Mouse (Mus musculus): ENCODE data around the gene Smim15. TPM values are rescaled to one million over a fixed set of nuclear protein-coding genes. Genes with fewer than 3 reads are reported as not detected.

The Smim15 gene
- 10 to 100 TPM; 42.3 to 45.2 TPM for total RNA-seq (2021)

DNA sequence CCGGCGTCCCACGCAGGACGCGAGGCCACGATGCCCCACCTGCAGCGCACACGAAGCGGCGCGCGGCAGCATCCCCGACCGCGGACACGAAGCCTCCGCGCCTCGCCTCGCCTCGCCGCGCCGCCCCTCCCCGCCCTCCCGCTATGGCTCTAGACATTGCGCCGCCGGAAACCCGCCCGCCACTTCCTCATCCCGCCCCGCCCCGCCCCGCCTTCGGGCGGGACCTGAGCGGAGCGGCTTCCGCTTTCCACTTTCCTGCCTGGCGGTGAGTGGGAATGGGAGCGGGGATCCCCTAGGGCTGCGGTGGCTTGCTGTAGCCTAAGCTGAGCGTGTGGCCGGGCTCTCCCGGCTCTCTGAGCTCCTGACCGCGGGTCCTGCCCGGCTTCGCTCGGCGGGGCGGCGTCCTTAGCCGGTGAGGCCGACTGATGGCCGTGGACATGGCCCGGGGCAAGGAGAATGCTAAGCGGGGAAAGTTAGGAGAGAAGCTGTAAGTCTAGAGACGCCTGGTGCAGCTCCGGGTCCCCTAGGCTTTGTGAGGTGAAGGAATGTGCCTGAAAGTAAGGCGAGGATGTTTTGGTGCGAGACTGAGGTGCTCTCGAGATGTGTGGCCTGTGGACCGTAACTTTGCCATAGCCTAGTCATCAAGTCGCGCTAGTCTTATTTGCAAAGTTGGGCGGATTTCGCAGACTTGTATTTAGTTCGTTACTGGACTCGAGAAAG lies at the start of gene Smim15:
TSS of gene Smim15 (plus strand) at position 225 of the 720 bp plus-strand sequence.
- intact Hi-C loops (cut with DNase I): loop anchor here (1.0 to 10.0 kb wide), 4 partner anchors 108 to 582 kb away; no protein-coding TSS in a partner anchor
- DNase-seq (ENCODE audit: low spot score in 2 of 2): peak; percentile 84 to 92

DNA sequence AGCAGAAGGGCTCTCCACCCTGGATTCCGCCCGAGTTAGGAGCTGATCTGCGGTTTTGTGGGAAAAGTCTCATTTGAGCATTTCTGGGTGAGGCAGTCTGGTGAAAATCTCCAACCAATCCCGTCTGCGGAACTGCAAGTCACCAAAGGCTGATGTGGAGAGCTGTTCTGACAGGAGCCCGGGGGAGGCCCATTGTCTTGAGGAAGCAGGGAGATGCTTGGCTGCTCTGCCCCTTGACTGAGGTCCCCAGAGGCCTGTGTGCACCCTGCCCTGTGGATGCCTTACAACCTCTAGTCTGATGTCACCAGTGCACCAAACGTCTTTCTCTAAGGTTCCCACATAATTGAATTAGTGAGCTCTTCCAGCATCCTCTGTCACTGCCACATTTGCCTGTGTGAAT lies 49.0 kb upstream of the Smim15 start:
- no peak for DNase-seq (ENCODE audit: low spot score in 2 of 2)
- intact Hi-C loops (cut with DNase I): no loop called here

DNA sequence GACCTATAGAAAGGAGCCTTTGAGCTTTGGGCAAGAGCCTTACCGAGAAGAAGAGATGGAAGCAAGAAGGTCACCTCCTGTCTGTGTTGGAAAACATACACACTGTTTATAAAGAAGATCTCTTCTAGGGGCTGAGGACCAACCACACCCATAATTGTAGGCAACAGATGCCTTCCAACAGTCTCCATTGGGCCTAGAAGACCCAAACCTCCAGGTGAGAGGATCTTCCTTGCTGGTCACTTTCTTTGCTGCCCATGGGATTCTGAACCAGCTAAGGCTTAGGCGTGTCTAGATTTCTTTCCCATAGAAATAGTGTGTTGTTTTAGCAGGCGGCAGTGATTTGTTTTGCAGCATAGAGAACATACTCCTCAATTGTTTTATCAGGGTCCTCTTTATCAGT lies 47.9 kb upstream of the Smim15 start:
- intact Hi-C loops (cut with DNase I): no loop called here
- DNase-seq (ENCODE audit: low spot score in 2 of 2): no peak

DNA sequence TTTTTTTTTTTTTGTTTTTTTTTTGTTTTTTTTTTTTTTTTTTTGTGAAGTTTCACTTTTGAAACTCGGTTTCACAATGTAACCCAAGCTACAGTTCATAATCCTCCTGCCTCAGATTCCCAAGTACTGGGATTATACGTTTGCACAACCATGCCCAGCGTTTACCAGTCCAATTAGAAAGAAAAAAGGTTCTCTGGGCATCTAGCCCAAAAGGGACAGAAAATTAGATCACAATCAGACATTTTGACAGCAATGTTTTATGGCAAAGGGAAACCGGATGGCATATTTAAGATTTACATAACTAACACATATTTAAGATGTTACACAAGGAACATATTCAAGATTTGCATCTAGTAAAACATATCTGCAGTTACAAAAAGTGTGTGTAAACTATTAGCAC lies 36.4 kb upstream of the Smim15 start:
- intact Hi-C loops (cut with DNase I): no loop called here
- no peak for DNase-seq (ENCODE audit: low spot score in 2 of 2)

DNA sequence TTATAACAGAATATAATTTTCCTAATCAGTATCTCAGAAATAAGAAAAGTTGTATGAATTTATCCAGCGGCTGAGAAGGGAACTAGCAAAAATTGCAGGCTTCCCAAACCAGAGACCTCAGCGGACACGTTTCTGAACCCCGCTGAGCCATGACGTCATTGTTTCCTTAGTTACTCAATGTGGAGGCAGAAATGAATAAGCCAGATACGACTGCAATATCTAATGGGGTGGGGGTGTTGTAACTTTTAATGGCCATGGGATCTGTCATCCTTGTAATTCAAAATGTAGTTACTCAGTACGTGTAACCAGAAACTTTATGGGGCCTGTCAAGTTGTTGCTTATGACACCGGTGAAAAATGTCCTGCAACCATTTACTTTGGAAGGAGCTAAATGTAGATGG lies 31.1 kb upstream of the Smim15 start:
- intact Hi-C loops (cut with DNase I): no loop called here
- DNase-seq (ENCODE audit: low spot score in 2 of 2): no peak

DNA sequence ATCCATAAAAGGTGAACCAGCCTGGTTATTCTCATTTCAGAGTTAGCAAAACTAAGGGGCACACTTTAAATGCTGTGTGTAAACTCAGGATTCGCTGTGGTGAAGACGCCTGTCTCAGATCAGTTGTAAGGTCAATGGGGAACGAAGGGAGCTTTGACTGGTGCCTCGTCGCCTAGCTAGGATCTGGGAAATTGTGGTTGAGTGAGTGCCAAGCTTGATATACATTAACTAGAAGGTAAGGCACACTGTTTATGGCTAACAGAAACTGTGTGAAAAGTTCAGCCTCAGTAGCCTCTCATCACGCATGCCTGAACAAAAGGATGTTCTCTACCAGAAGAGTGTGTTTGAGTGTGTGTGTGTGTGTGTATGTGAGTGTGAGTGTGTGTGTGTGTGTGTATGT lies 30.4 kb upstream of the Smim15 start:
- no peak for DNase-seq (ENCODE audit: low spot score in 2 of 2)
- intact Hi-C loops (cut with DNase I): no loop called here

DNA sequence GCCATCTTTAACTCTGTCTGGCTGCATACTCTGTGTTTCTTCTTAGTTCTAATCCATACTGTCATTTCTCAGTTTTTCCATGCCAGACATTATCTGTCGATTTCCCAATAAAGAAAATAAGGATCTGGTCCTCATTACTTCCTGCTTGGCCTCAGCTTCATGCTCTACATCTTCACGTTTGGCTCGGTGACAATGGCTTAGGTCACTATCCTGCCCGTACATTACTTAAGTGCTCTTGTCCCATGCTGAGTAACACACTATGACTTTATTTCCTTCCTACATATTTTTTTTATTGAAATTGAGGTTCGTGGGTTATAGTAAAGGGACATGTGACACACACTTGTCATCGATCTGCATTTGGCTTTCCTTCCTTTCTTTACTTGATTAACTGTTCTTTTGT lies 29.1 kb upstream of the Smim15 start:
- DNase-seq (ENCODE audit: low spot score in 2 of 2): no peak
- intact Hi-C loops (cut with DNase I): no loop called here

DNA sequence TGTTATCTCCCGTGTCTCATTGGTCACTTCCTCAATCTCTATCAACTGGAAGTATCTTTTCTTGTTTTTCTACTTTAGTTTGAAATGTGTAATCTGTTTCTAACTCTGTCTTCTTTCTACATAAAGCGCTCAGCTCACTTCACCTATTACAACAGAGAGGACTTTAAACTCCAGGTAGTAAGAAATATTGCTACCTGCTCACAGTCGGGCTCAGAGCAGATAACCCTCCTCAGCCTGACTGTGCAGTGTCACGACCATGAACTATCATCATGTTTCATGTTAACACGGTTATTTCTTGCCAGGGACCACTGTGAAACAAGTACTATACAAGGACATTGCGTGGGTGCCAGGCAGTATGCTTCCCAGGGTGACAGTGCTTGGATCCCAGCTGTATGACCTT lies 26.9 kb upstream of the Smim15 start:
- no peak for DNase-seq (ENCODE audit: low spot score in 2 of 2)
- intact Hi-C loops (cut with DNase I): no loop called here

DNA sequence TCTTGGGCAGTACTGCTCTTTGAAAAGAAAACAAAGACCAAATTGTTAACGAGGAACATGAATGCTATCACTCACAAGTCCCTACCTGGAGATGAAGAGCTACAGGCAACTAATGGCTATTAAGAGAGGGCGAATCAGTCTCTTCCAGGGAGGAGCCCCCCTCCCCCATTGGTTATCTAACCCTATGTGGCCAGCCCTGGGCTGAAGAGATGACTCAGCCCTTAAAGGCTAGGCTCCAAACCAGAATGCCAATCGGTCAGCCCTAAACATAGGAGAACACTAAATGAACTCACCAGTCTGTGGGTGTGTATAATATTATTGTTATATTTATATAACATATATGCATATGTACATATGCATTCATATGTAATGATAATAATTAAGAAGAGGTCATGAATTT lies 18.4 kb upstream of the Smim15 start:
- intact Hi-C loops (cut with DNase I): no loop called here
- no peak for DNase-seq (ENCODE audit: low spot score in 2 of 2)

DNA sequence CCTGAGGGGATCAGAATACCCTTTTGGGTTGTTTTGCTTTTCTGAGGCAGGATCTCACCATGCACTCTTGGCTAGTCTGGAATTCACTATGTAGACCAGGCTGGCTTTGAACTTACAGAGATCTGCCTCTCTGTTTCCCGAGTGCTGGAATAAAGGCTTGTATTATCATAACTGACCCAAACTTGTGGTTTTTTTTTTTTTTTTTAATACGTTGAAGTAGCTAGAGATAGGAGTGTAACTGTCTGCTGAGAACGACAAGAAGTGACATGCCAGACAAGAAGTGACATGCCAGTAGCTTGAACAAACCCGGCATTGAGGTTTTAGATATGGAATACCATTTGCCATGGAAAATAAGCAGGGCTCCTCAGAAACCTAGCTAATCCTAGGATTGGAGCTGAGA lies 11.5 kb upstream of the Smim15 start:
- intact Hi-C loops (cut with DNase I): no loop called here
- DNase-seq (ENCODE audit: low spot score in 2 of 2): no peak

DNA sequence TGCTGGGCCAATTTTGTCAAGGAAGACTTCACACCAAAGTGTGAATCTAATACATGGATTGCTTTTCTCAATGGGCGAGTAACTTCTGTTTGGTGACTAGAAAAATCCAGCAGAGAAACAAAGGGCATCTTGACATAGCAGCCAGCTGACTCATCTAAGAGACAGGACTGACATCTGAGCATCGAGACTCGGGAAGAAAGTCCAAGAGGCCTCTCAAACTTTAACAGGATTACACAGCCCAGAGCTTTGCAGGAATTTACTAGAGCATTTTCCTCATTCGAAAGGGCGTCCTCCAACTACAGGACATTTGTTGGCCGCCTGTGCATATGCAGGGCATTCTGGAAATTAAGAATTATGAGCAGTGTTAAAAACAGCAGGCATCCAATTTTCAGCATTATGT lies 4.9 kb upstream of the Smim15 start:
- DNase-seq (ENCODE audit: low spot score in 2 of 2): no peak

DNA sequence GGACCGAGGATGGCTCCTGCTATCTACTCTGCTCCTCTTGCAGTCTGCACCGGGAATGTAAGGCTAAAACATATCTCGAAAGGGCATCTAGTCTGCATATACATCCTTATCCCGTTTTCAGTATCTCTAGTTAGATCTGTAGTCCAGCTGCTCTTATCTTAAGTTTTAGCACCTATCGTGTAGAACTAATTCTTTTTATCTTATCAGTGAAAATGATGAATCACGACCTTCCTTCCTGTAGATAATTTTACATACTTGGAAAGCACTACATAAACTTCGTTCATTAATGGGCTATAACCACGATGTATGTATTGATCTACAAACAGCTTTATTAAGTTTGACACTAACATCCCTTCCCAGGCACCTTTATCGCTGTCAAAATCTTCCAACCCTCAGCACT lies 4.3 kb upstream of the Smim15 start:
- no peak for DNase-seq (ENCODE audit: low spot score in 2 of 2)

More for the DNA sequence above, 4.9 kb upstream of the Smim15 start:
- intact Hi-C loops (cut with DNase I): no loop called here

DNA sequence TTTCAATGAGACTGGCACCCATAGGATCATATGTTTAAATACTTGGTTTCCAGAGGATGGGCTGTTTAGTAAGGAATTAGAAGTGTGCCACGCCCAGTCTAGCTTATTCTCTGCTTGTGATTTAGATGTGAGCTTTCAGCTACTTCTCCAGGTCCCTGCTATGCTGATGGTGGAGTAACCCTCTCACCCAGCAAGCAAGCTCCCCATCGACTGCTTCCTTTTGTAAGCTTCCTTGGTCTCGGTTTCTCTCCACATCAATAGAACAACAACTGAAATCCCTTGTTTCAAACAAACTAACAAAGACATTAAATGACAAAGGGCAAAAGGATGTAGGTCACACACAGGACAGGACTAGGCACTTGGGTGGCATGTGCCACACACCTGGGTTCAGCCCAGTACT lies 3.8 kb upstream of the Smim15 start:
- intact Hi-C loops (cut with DNase I): loop anchor here (2.0 to 10.0 kb wide), 3 partner anchors 276 to 716 kb away; no protein-coding TSS in a partner anchor
- no peak for DNase-seq (ENCODE audit: low spot score in 2 of 2)

More for the DNA sequence above, 4.3 kb upstream of the Smim15 start:
- intact Hi-C loops (cut with DNase I): loop anchor here (2.0 to 10.0 kb wide), 3 partner anchors 275 to 715 kb away; no protein-coding TSS in a partner anchor

DNA sequence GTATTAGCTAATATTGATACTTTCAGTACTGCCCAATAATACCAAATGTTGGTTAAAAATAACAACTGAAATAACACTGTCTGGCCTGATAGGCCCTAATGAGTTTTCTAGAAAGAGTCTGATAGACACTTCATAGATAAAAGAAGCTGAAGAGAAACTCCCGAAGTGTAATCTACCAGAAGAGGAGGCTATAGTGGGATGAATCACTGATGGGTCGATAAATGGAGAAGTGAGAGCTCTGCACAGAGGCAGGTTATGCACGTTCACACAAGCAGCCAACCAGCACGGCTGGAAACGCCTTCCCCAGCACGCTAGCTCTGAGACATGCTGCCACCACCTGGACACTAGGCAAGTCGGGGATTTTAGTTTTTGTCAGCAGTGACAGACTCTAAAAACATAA lies 2.9 kb upstream of the Smim15 start:
- peak; percentile 73 to 84 for DNase-seq (ENCODE audit: low spot score in 2 of 2)
- intact Hi-C loops (cut with DNase I): loop anchor here (2.0 to 10.0 kb wide), 3 partner anchors 277 to 717 kb away; no protein-coding TSS in a partner anchor

DNA sequence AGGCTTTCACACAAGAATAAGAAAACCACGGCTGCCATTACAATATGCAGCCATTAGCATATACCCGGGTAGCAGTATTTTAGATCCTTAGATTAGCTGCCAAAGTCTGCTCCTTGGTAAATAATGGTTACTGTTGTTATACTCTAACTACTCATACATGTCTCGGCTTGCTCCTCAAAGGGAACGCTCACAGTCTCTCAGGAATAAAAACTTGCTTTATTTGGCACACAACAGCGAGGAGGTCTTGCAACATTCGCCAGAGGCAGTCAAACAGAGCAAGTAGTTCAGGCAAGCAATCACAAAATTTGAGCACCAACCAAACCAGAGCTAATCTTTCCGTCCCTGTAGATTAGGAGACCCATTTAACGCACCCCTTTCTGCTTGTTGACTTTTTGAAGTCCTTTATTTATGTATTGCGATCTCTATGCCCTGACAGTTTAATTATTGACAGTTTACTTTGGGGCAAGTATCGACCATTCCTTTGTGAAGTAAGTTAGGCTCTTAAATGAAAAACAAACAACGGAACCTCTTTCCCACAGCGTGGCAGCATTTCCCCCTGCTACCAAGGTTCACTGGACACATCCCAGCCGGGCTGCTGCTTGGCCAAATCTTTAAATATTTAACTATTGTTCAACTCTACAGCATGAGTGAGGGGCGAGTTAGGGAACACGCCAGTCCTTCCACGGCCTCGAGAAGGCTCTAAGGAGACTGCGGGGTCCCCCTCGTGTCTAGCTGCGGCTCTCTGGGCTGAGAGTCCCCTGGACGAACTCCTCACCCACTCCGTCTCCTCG lies 620 bp upstream of the Smim15 start:
- peak; percentile 20 to 22 for DNase-seq (ENCODE audit: low spot score in 2 of 2)
- intact Hi-C loops (cut with DNase I): loop anchor here (1.0 to 10.0 kb wide), 4 partner anchors 109 to 581 kb away; no protein-coding TSS in a partner anchor

DNA sequence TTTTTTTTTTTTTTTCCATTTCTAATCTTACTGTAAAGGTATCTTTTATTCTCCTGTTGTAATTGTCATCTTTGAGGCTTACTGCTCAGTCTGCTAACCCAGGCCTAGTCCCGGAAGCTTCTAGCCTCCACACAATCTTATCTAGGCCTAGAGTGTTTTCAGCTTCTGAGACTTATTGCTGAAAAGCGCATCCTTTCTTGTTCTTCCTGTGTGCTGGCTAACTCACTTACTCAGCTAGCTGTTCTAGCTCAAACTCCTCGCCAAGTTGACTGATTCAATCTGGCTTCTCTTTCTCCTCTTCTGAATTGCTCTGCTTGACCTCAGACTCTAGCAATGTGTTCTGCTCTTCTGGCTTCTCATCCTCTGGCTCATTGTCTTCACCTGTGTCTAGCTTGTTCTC lies 1.4 kb downstream of the Smim15 start:
- intact Hi-C loops (cut with DNase I): loop anchor here (2.0 to 10.0 kb wide), 2 partner anchors 107 to 281 kb away; no protein-coding TSS in a partner anchor
- no peak for DNase-seq (ENCODE audit: low spot score in 2 of 2)

DNA sequence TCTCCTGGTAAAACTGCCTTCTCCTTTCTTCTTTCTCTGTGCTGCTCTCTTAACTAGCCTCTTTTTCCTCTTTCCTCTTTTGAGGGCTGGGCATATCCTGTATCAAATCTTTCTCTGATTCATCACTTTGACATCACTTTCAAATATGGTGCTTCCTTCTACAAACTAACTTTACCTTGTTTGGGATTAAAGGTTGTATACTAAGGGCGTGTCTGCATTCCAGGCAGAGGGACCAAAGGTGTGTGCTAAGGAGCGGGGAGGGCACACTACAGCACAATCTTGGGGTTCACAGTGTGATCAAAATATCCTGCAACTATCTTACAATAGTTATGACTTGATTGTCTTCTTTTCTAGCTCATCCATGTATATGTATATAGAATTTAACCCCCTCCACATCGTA lies 1.8 kb downstream of the Smim15 start:
- intact Hi-C loops (cut with DNase I): loop anchor here (10.0 kb wide), 1 partner anchor 281 kb away; no protein-coding TSS in a partner anchor
- DNase-seq (ENCODE audit: low spot score in 2 of 2): no peak

DNA sequence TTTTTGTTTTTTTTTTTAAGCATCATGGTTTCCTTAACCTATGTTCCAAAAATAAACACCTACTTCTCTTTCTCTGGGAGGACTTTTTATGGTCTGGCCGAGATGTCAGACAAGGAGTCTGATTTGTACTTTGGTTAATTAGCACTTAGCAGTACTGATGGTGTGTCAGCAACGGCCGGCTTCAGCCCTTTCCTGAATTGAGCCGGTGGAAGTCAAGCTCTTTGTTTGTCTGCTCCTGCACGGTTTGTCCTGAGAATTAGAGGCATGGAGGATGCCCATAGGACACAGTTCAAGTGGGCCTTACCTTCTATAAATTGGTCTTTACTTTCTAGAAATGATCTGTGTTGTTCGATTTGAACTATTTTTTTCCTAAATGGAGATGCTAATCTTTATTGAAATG lies 2.6 kb downstream of the Smim15 start:
- intact Hi-C loops (cut with DNase I): loop anchor here (10.0 kb wide), 1 partner anchor 282 kb away; no protein-coding TSS in a partner anchor
- no peak for DNase-seq (ENCODE audit: low spot score in 2 of 2)

DNA sequence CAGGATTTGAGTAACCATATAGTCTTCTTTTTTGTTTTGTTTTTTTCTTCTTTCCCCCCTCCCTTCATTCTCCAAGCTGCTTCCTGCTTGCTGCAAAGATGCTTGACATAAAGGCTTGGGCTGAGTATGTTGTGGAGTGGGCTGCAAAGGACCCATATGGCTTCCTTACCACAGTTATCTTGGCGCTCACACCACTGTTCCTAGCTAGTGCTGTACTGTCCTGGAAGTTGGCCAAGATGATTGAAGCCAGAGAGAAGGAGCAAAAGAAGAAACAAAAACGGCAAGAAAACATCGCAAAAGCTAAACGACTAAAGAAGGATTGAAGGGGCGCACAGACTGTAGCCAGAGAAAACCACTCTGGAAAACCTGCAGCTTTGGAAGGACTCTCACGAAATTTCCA lies 3.1 kb downstream of the Smim15 start:
- intact Hi-C loops (cut with DNase I): loop anchor here (10.0 kb wide), 1 partner anchor 283 kb away; no protein-coding TSS in a partner anchor
- DNase-seq (ENCODE audit: low spot score in 2 of 2): peak in 1 of 2 experiments; percentile 53

DNA sequence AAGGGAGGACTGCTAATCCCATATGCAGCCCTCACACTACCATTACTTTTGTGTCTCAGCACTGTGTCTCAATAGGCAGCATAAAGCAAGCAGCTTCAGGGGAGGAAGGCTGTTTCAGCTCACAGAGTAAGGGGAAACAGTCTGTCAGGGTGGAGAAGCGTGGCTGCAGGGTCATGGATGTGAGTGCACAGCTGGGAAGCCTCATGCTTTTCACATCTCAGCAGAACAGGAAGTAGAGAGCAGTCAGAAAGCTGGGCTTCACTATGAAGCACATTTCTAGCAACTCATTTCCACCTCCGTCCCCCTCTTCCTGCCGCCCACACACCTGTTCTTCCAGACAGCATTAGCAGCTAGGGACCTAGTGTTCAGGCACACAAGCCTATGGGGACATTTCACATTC lies 12.7 kb downstream of the Smim15 start:
- DNase-seq (ENCODE audit: low spot score in 2 of 2): peak in 1 of 2 experiments; percentile 36
- intact Hi-C loops (cut with DNase I): no loop called here

Measured in left cerebral cortex, postnatal 25 days (tissue).